In the genomic region with DNA sequence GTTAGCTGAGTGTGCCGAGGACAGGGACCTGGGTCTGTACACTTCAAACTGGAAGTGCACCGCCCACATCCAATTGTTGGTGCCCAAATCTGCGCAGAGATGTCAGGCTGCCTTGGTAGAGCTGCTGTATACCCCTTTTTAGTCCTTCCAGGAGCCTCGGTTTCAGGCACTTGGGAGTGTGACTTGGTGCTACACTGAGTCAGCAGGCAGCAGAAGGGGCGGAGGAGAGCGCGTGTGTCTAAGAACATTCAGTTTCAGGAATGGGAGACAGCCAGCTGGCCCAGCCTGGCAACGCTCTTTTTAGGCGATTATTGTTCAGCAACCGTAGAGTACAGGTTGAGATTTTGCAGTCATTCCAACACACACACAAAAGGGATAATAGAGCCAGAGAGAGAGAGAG, we compare ENCODE assay signal across 11 mouse cellular contexts. TPM values are rescaled to one million over a fixed set of nuclear protein-coding genes. Genes with fewer than 3 reads are reported as not detected.
A peak's percentile ranks its signal among the peaks of the same experiment; 100 is the strongest.
DNase-seq lines count a peak whose midpoint lies in the region; ATAC-seq lines count a peak whose summit lies in the region.
"Had no signal": no experiment of that assay in that cellular context is flagged by ENCODE, and none has a peak within 500 bp of the region (broad histone marks: within the 10 kb centered on the region; RNA-seq: fewer than 3 reads in every experiment).

No protein-coding gene starts in this region.

- H3K36me3 ChIP-seq in heart, embryonic 16.5 days (ENCODE audit: control insufficient read depth, insufficient read depth) = no peaks in the 10 kb centered on the region
- H3K36me3 ChIP-seq: limb, embryonic 10.5 days had no signal

- peaks cover 2% of the 10 kb centered on the region; the same call in 1 of the 2 replicates for H3K4me1 ChIP-seq in heart, embryonic 16.5 days (ENCODE audit: control insufficient read depth, insufficient read depth, low read length)

- no peak overlapping the region for H3K9ac ChIP-seq in heart, embryonic 16.5 days (ENCODE audit: low read length)

- peaks cover 5% of the 10 kb centered on the region; the same call in 1 of the 2 replicates for H3K27me3 ChIP-seq in heart, embryonic 16.5 days (ENCODE audit: control insufficient read depth, insufficient read depth, low read length)

- ATAC-seq in cerebellum, adult (ENCODE audit: insufficient number of reproducible peaks, low FRiP score, low TSS enrichment) = peak; percentile 64
- ATAC-seq in heart, embryonic 16.5 days (replicated peaks; ENCODE audit: extremely low read depth, insufficient read depth, low FRiP score) = no peak

- no peak for DNase-seq in cerebellum, postnatal 4 days (ENCODE audit: low spot score in 2 of 2)
- DNase-seq in cerebellum, adult 18-20 months = peak; percentile 70 to 77
- peak; percentile 81 to 94 for DNase-seq in left cerebral cortex, postnatal 25 days (ENCODE audit: low spot score in 2 of 2)
- DNase-seq in adrenal gland, adult 2 months = no peak
- DNase-seq in retina, embryonic 14.5 days (ENCODE audit: low spot score) = no peak
- DNase-seq in adrenal gland, adult 8-10 months = no peak
- DNase-seq: thymus, postnatal 25 days had no signal

- no peaks in the 10 kb centered on the region for H3K9me3 ChIP-seq in heart, embryonic 16.5 days (replicated peaks; ENCODE audit: control insufficient read depth, low read length)
- H3K9me3 ChIP-seq: limb, embryonic 10.5 days had no signal

- 0 out of 2 replicates have a peak overlapping the region, but pooled peaks have one; percentile 14 for H3K4me2 ChIP-seq in heart, embryonic 16.5 days (ENCODE audit: low read depth, low read length)

- intact Hi-C loops in left cerebral cortex, postnatal 25 days (cut with DNase I) = loop anchor here (2.0 kb wide), 2 partner anchors 29 to 45 kb away; no protein-coding TSS in a partner anchor

- WGBS in heart, embryonic 16.5 days = 75% methylated on average over 10 of the region's 10 CpGs

- H3K4me3 ChIP-seq in heart, embryonic 16.5 days (ENCODE audit: low read length) = no peak overlapping the region
- H3K4me3 ChIP-seq: limb, embryonic 10.5 days; myocyte had no signal

- H3K27ac ChIP-seq in heart, embryonic 16.5 days (ENCODE audit: low read length) = no peak overlapping the region
- H3K27ac ChIP-seq: limb, embryonic 10.5 days had no signal

RNA-seq across cellular contexts. Expression of a gene that starts 2.4 kb away (rescaled TPM):
- 2.8 and 3.6 TPM in 2 replicates for polyA plus RNA-seq in heart, embryonic 16.5 days (2015; fragmentation: Nextera tagmentation; extraction: Ambion mirVana)
- 10 to 100 TPM; 72.4 to 84.9 TPM for total RNA-seq in left cerebral cortex, postnatal 25 days (2021)
- 1 to 10 TPM; 1.3 to 2.0 TPM for total RNA-seq in adrenal gland, adult 2 months (2021)
- polyA plus RNA-seq in adrenal gland, adult 2 months (2012; rRNA removed) = 0.65 and 0.69 TPM in 2 replicates
- 1 to 10 TPM; 1.3 to 3.3 (median 2.7) TPM for total RNA-seq in adrenal gland, adult 8-10 months (2022)

Comparison
In these comparisons a context has a peak if more than half of its experiments do, and no peak if none do; other contexts are left out.
1. DNase-seq: peak in cerebellum, adult 18-20 months (2 of 2) and left cerebral cortex, postnatal 25 days (2 of 2); none in cerebellum, postnatal 4 days (0 of 2), adrenal gland, adult 2 months (single experiment), retina, embryonic 14.5 days (single experiment) and adrenal gland, adult 8-10 months (single experiment).
2. RNA of a gene that starts 2.4 kb away (total RNA-seq): 72.4 to 84.9 TPM in left cerebral cortex, postnatal 25 days; 1.3 to 3.3 TPM in adrenal gland, adult 8-10 months and 1.3 to 2.0 TPM in adrenal gland, adult 2 months; every median in the first group is over 10 times any median in the second.